Mouse (Mus musculus) MEL-GATA-1-ER (cell line): ENCODE measurements around the gene Sult4a1.
"Not testable (repeated sequence)": the region's sequence is repeated elsewhere in the genome, so short reads cannot be mapped to it uniquely, and the experiment has no call there.

Experiments used
- DNase-seq: peaks from one replicate; pipeline ENCODE4 v3.0.0-alpha.2; 2012; ENCODE audit warnings: low read depth; ENCODE audit errors: extremely low read depth

The Sult4a1 gene

GRCm38 (mm10) chr15:84097536-84097935 is 8.0 kb downstream of the Sult4a1 start:
- DNase-seq = not testable (repeated sequence)

GRCm38 (mm10) chr15:84096051-84096450 is 9.5 kb downstream of the Sult4a1 start:
- no peak for DNase-seq

DNA sequence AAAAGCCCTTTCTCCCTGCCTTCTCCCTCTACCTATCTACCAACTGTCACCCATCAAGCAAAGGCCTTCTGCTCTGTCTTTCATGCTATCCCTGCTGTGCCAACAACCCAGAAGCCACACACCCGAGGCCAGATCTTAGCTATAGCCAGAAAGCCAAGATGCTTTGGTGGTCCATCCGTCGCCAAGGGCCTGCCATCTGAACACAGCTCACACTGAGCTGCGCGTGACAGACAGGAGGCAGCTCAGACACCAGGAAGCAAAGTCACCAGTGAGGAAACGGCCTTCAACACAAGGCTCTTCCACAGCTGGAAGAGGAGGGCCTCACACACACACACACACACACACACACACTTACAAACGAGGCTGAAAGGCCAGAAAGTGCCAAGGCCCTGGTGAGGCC is 10.6 kb downstream of the Sult4a1 start:
- no peak for DNase-seq

DNA sequence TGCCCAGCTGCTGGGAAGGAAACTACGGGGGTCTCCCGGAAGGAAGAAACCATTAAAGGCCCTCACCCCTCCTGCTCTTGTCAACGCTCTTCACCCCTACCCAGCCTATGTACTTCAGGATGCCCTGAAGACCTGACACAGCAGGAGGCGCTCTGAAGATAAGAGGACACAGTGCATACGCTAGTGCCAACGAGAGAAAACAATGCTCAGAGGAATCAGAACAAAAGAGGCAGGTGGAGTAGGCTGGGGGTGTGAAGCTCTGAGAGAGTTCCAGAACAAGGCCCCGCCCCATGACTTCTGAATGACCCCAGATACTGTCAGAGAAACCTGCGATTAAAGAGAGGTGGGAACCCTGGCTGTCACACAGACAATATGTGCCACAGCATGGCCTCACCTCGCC is 18.8 kb downstream of the Sult4a1 start:
- DNase-seq = no peak

DNA sequence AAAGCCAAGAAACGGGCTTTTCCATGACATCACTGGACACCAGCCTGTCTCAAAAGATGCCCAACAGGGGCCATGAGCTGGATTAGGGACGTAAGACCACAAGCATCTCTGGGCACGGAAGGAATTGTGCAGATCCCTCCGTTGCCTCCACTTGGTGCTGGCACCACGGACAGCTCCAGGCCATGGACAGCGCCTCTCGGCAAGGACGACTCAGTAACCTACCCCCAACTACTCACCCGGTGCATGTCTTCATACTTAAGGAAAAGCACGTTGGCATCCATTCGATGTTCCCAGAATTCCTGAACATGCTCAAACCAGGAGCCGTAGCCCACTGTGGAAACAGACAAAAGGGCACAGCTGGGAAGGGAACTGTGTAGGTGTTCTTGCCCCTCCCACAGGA is 19.2 kb downstream of the Sult4a1 start:
- no peak for DNase-seq

DNA sequence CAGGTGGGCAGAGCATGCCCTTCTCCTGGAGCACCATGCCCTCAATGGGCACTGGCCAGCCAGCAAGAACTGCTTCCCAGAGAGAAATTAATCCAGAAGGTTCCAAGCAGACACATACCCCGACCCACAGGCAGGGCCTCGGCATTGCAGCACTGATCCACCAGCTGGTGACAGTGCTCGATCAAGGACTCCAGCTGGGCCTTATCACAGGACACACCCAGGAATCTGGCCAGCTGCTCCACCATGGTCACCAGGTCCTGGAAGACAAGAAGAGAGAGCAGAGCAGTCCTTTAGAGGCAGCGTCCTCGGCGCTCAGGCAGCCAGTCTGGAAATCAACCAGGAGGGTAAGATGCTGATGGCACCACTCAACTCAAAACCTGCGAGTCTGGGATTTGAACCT is 25.5 kb downstream of the Sult4a1 start:
- no peak for DNase-seq

DNA sequence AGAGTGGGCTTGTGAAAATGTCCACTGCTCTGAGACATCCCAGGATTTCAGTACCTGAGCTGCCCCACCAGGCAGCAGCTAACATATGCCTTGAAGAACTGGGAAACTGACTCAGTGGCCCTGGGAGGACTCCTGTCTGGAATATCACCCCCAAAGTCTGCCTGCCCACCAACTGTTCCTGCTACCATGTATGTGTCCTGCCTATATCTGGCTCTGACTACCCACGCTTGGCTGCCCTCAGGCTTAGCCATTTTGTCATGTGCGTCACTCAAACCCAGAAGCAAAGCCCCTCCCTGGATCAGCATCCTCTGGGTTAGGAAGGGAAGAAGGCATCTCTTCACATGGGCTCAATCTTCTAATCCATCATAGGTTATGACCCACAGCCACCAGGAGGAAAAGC is 26.0 kb downstream of the Sult4a1 start:
- DNase-seq = no peak

GRCm38 (mm10) chr15:84078667-84079066 is 26.9 kb downstream of the Sult4a1 start:
- DNase-seq = no peak

- DNase-seq = no peak
These were observed 28.4 kb downstream of the Sult4a1 start for GRCm38 (mm10) chr15:84077151-84077550.

- DNase-seq = no peak
These were observed 30.8 kb downstream of the Sult4a1 start for GRCm38 (mm10) chr15:84074705-84075185.

GRCm38 (mm10) chr15:84073911-84074704 is 31.4 kb downstream of the Sult4a1 start:
- DNase-seq = no peak

GRCm38 (mm10) chr15:84073058-84073457 is 32.5 kb downstream of the Sult4a1 start:
- DNase-seq = no peak

DNA sequence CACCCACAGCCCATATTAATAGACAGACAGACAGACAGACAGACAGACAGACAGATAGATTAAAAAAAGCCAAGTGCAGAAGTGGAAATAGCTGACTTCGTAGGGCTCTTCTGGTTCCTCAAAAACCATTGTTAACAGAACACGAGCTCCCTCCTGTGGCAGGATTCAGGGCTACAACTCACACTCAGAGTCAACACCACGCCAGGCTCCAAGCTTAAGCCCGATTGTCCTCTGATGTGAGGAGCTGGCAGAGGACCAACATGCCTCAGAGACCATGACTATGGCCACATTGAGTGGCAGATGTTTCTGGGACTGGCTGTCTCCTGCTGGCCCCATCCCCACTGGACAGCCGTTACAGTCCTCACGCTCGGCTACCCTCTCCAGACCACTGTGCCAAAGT is 33.3 kb downstream of the Sult4a1 start:
- DNase-seq = no peak

DNA sequence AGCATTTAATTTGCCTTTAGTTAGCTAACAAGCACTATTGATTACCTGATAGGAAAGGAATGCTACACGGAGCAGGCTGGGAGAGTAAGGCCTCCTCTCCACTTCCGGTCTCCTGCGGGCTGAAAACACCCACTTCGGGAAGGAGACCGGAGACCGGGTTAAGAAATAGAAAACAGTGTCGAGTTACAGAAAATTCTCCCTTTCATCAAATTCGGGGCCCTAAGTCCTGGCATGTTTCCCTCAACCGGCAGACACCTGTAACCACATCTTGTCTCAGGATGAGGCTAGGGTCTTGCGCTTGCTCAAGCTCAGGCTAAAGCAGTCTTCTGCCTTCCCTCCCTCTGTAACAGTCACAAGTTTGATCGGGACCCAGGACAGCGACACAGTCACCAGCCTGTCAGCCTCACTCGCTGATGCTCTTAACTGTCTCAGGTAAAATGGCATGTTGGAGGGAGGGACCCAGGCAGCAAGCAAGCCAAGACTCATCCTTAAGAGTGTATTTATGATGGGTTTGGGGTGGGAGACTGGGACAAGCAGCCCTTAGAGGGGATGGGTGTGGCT is 35.4 kb downstream of the Sult4a1 start:
- no peak for DNase-seq

GRCm38 (mm10) chr15:84069455-84070050 is 36.0 kb downstream of the Sult4a1 start:
- no peak for DNase-seq

- DNase-seq = no peak
These were observed 39.9 kb downstream of the Sult4a1 start for GRCm38 (mm10) chr15:84065701-84066100.

- DNase-seq = no peak
These were observed 40.4 kb downstream of the Sult4a1 start, which contains the start of gene Efcab6 for GRCm38 (mm10) chr15:84065140-84065539. Gene Efcab6, minus strand, starts transcription at chr15:84065379.

- no peak for DNase-seq
These were observed 46.7 kb downstream of the Sult4a1 start for GRCm38 (mm10) chr15:84058841-84059240.

GRCm38 (mm10) chr15:84056083-84056482 is 49.5 kb downstream of the Sult4a1 start:
- DNase-seq = no peak

GRCm38 (mm10) chr15:84053859-84054258 is 51.7 kb downstream of the Sult4a1 start:
- DNase-seq = no peak

- DNase-seq = no peak
These were observed 52.3 kb downstream of the Sult4a1 start for GRCm38 (mm10) chr15:84053240-84053639.

DNA sequence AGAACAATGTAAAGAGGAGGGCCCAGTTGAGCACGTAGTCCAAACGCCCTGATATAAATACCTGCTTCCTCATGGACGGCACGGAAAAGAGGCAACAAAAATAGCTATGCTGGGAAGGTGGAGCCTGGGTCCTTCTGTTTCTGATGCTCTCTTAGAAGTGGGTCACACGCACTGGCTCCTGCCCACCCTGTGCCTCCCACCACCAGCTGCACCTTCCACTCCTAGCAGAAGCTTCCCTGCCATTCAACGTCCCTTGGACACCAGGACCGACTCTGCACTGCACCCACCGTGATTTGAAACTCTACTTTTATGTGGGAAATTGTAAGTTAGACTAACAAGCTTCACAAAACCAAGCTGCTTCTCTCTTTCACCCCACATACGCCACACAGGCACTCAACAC is 53.2 kb downstream of the Sult4a1 start:
- DNase-seq = no peak
